Mouse (Mus musculus) embryo, embryonic 9.5 days (tissue): ENCODE measurements around the gene Asap2.

Experiments used
- DNase-seq: peaks from one replicate; pipeline ENCODE4 v3.0.0-alpha.2; 2017; ENCODE audit errors: extremely low spot score

The Asap2 gene

DNA sequence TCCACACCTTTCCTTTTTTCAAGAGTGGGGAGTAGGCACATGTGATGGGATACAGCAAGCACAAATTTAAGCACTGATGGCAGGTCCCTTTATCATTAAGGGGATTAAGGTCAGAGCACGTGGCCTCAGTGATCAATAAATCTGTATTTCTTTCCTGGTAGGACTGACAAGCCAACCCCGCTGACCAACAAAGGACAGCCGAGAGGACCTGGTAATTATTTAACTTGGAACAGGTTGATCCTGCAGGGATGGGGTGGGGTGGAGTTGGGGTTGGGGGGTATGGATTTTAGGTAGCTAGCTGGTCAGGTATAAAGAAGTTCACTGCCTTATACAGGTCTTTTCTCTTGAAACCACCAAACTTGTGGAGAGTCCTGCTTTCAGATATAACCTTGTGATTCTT, 274.7 kb downstream of the Asap2 start:
- DNase-seq: no peak

DNA sequence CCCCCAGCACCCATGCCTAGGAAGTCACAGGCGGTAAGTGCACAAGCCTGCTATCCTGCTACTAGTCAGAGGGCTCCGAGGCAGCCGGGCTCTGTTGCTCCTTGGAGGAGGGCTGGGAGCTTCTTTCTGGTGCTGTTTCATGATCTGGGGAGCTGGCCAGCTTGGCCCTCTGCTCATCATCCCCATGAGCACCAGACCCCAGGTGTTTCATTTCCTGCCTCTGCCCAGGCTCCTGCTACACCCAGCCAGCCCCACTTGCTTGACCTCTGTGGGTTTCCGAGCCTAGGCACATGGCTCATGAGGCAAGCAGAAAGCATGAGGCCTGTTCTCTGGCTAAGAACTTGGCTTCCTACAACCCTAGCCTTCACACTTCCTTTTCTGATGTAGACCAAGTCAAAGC, 275.2 kb downstream of the Asap2 start:
- no peak for DNase-seq

DNA sequence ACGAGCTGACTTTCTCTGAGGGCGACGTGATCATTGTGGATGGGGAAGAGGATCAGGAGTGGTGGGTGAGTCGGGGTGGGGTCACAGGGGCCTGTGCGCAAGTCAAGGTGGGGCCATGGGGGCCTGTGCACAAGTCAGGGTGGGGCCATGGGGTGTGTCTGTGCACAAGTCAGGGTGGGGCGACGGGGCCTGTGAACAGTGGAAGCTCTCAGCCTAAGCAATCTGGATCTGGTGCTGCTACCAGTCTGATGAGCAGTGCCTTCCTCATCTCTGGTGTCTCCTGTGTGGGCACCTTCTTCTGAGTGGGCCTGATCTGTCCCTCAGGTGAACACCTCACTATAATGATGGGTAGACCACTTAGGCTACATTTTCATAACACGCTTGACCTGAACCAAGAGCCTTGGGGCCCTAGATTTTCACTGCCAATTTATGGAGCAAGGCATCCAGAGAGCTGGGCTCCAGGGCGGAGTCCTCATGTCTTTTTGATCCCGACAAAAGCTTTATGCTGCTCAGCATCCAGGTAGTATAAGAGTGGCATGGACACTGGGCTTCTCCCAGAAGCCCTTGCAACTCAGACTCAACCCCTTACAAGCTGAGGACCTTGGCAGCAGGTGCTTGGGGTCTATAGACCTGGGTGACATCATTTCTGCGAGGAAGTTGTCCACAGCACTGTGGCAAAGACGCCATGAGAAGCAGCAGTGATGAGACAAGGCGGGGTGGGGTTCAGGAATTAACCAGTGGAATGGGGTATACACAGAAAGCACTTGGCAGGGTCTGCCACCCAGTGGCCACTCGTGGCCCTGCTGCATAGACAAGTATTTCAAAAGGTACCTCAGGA, 275.9 kb downstream of the Asap2 start:
- DNase-seq: peak; percentile 40

DNA sequence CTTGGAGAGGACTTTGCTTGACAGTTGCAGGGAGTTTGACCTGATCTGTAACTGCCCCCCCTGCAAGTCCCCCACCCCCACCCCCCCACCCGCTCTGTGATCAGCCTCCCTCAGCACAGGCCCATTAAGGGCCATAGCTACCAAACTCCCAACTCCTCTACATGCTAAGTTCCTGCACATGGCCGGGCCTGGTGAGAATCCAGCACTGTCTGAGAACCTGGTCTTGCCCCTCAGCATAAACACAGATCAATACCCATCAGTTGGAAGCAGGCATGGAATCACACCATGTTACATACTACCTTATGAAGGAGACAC, 276.5 kb downstream of the Asap2 start:
- no peak for DNase-seq

DNA sequence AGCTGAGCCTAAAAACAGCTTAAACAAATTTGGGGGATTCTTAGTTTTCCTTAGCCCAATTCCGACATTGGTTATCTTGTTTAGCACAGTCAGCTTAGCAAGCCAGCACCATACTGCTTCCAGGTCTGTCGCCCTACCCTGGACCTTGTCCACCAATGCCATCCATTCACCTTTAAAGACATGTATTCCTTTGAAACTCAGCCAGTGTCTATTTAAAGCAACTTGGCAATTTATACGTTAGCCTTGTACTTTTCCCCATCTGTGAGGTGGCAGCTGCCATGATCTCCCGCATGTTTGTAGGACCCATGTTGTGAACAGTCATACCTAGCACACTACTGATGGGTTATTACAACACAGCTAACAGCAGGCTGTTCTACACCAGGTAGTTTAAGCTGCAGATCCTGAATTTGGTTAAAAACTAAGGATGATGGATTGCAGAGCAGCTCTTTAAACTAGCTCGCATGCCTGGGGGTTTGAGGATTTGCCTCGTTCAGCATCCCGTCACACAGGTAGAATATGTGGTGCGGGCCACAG, 277.9 kb downstream of the Asap2 start:
- DNase-seq: no peak

DNA sequence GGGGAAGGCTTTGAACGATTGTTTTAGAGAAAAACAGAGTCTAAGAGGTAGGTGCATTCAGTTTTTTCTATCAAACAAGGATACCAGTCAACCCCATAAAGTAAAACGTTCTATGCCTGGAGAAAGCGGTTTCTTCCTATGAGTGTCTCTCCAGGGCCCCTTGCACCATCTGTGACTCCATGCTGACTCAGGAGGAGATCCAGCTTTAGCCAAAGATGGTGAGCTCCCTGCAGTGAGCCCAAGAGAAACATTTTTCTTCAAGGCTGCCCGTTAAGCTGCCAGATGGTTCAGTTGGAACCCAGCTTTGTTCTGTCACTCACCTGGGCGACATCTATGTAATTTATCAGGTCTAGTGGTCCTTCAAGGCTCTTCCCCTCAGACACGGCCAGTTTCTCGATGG, 284.2 kb downstream of the Asap2 start:
- no peak for DNase-seq

DNA sequence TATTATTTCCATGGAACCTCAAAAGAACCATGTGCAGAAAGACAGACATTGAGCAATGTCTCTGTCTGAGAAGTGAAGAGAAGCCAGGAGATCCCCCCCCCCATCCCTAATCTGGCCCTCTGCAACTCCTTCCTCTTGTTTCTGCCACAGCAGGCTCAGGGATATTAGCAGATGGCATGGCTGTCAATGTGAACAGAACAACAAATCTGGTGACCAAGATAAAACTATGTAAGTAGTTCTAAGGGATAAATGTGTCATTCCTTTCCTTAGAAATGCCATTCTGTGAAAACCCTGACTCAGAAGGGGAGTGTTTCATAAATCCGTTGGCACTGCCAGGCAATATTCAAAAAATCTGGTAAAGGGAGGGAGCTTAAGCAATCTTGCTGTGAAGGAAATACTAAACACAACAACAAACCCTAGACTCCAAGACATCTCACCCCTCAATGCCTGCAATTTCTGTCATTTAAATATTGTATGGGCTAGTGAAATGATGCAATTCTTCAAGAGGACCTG, 287.1 kb downstream of the Asap2 start:
- no peak for DNase-seq

DNA sequence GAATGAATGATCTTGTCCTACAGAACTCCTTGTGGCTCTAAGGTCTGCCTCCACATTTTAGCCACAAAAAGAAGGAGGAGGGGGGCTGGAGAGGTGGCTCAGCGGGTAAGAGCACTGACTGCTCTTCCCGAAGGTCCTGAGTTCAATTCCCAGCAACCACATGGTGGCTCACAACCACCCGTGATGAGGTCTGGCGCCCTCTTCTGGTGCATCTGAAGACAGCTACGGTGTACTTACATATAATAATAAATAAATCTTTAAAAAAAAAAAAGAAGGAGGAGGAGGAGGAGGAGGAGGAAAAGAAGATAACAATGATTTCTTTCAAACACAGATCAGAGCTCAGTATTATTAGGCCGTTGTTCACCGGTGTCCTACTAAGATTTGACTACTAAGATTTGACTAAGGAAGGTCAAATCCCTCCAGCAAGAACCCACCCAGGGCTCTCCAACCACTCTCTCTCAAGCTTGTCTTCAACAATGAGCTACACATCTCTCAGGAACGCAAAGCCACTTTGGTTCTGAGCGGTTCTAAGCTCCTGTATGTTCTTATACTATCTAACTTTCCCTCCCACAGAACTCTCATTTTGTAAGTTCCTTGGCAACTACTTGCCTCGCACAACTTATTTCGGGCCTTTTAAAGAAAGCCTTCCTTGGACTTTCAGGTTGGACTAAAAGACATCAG, 294.6 kb downstream of the Asap2 start, which contains the start of gene Cpsf3:
Gene Cpsf3, plus strand, starts transcription at position 631 of the 681 bp plus-strand sequence.
- no peak for DNase-seq

DNA sequence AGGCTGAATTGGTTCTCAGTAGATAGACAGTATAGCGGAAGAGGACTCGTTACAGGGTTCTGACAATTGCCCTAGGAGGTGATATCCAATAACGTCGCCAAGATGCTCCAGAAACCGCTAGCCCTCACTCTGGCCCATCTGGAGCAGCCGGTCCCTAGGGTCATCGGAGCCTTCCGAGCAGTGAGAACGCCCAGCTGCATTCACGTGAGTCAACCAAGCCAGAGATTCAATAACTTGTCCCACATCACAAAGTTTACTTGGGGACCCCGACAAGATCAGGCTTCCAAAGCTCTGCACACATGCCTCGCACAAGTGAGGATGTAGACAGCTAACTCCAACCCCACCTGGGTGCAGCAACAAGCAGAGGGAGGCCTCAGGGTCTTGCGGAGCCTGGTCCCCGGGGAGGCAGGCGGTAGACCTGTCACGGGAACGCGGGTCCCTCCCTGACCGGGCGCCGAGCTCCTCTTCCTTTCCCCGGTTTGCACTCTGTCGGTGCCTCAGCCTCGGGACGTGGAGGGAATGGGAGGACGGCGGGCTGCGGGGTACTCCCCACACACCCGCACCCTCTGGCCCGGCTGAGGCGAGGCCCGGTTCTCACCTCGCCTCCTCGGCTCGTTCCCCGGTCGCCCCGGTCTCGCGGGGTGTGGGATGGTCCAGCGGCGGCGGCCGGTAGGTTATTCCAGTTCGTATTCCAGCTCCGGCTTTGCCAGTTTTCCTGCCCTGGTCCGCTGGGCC, 295.4 kb downstream of the Asap2 start:
- no peak for DNase-seq

DNA sequence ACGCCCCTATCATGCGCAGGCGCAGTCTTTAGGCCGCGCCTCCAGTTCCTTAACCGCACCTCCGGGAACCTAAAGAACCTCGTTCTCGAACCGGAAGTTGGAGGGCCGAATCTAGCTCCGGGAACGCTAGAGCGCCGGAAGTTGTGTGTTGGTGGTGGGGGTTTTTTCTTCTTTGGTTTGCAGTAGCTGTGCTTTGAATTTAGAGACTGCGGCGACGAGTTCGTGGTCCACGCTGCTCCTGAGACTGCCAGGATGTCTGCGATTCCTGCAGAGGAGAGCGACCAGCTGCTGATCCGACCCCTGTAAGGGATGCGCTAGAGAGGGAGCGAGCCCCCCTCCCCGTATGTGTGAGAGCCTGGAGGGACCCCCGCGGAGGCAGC, 296.0 kb downstream of the Asap2 start, which contains the start of gene Itgb1bp1:
Gene Itgb1bp1, minus strand, starts transcription at position 42 of the 380 bp plus-strand sequence.
- peak; percentile 97 for DNase-seq

DNA sequence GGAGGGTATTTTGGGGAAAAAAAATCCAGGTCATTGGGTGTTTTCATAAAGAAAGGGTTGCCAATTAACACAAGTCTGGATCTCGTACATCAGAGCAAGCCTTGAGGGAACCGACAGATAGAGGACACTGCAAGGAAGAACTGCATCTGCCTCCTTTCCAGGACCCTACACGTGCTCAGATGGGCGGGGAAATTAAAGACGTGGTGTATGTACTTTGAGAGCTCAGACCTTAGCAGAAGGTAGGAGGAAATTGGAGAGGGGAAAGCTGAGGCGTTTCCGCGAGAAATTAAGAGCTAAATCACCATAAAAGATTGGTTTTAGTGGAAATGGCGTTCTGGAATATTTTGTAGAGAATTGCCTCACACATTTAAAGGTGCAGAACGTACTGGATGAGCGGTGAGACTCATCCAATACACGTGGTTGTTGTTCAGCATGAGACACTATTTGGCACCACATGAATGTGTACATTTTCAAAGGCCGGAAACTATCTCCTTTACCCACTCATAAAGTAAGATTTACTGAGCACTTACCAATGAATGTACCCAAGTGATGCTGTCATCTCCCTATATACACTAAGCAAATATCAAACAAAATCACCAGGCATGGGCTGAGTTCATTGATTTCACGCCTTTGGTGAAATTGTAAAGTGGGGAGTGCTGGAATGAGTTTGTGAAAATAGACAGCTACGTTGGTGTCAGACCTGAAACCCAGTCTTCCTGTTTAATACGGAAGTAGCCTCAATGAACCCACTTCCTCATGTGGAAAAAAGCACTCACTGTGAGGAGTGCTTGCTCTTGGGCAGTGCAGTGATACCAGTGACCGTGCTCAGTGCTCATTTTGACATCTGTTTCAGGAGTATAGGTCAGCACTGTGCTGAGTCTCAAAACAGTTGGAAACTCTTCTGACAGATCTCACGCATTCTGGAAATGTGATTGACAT, 296.7 kb downstream of the Asap2 start:
- DNase-seq: no peak

DNA sequence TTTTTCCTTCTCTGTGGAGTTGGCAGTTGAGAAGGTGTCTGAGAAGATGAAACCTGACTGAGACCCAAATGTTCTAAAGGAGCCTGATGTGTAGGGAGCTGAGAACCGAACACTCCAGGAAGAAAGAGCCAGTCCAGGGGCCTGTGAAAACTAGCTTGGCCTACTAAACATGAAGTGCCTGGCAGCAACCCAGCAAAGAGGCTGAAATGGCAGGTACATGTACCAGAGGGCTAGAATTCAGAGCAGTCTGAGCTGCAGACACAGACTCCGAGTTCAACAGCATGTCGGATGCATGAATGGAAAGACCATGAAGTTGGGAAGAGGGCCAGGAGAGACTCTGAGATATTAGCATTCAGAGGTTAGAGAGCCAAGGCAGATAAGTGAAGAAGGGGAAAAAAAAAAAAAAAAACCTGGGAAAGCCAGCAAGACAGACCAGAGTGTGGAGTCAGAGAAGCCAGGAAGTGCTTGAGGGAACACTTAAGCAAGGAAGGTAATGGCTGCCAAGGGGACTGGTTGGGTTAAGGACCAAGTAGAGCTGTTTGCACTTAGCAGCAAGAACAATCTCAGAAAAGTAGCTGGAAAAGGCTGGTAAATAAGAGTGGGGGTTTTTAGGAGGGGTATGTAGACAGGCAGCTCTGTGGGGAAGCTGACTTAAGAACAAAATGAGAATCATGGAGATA, 298.6 kb downstream of the Asap2 start:
- no peak for DNase-seq

DNA sequence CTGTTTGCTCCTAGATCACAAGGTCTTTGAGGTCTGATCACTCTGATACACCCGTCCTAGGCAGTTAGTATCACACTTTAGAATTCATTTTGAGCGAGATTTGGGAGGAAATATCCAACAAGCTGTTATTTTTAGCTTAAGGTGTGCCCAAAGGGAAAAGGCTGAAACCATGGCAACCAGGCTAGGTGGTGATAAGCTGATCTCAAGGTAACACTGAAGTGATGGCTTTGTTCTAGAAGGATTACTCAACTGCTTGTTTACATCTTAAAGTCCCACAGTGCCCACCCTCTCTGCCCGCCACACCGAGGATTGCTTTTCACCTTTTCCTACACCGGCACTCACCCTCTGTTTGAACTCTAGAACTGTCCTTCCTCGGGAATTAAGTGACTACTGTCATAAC, 299.4 kb downstream of the Asap2 start:
- DNase-seq: no peak

DNA sequence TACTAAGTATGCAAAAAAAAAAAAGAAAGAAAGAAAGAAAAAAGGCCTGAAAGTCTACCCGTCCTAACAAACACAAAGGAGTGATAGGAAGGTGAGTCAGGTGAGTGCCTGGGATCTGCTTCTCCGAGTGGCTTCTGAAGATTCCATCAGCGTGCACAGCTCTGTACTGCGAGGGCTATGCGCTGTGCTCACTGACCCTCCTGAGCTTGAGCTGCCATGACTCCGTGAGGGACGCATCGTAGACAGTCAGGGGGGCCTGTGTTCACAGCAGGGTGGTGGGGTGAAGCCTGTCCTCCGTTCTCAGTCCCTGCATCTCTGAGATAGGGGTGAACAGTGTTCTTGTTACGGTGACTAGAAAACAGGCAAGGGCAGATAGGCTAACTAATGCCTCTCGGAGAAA, 308.6 kb downstream of the Asap2 start:
- no peak for DNase-seq

DNA sequence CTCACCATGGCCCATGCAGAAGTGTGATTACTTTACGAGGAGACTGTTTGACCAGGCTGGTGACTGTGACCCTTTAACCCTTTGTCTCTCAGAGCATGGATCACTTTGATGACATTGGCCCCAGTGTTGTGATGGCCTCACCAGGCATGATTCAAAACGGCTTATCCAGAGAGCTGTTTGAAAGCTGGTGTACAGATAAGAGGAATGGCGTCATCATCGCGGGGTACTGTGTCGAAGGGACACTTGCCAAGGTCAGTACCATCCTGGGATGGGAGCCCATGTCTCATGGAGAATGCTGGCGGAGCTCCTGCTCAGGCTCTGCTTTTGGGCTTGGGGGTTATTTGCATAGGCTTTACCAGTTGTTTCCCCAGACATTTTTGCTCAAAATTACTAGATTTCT, 311.1 kb downstream of the Asap2 start:
- DNase-seq: no peak

DNA sequence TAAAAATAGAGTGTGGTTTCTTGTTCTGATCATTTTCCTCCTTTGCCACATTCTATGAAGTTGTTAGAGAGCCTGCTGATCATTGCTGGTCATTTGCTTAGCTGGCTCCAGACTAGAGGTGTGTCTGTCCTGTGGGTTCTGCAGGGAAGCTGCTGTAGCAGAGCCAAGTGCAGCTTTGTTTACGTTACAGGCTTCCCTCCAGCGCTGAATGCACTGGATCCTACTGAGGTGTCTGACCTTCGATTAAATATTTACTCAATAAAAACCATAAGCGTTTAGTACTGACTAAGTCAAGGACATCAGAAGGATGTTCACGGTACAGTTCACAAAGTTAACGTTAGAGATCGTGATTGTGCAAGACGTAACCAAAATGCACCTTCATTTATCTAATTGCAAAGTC, 311.7 kb downstream of the Asap2 start:
- no peak for DNase-seq

DNA sequence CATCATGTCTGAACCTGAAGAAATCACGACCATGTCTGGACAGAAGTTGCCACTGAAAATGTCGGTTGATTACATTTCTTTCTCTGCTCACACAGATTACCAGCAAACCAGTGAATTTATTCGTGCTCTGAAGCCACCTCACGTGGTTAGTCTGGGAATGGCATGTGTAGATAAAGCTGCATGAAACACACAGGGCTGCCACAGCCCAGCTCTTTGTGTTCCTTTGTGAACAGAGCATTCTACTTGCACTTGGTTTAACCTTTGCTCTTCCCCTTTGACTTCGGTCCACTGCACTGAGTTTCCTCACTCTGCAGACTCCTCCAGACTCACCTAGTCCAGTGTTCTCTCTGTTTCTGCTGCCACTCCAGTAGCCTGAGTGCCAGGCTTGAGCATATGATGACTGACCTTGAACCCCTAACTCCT, 312.1 kb downstream of the Asap2 start:
- no peak for DNase-seq

DNA sequence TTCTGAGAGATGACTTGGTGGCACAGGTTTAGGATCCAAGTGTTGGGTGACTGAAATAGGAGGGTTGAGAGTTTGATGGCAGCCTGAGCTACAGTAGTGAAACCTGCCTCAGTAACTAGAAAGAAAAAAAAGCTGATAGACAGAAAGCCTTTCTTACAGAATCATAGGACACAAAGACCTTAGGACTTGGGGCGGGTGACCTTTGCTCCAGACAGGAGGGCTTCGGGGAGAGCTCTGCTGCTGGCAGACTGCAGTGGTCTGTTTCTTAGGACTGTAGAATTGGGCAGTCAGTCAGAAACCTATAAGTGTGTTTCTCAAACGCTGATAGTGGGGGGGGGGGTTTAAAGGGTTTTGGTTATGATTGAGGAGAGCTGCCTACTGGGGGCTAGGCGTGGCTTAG, 315.5 kb downstream of the Asap2 start:
- DNase-seq: no peak

DNA sequence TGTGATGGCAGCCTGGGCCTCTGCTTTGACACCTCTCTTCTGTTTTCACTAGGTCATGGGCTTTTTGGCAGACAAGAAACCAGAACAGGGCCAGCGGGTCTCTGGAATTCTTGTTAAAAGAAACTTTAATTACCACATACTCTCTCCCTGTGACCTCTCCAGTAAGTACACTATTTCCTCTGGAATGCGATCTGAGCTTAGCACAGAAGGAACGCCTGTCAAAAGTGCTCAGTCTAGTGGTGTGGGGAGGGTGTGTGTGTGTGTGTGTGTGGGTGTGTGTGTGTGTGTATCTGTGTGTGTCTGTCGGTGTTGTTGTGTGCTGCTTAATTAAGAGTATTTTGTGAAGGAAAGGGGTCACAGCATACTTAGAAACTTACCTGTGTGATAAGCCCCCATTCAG, 316.5 kb downstream of the Asap2 start:
- no peak for DNase-seq

DNA sequence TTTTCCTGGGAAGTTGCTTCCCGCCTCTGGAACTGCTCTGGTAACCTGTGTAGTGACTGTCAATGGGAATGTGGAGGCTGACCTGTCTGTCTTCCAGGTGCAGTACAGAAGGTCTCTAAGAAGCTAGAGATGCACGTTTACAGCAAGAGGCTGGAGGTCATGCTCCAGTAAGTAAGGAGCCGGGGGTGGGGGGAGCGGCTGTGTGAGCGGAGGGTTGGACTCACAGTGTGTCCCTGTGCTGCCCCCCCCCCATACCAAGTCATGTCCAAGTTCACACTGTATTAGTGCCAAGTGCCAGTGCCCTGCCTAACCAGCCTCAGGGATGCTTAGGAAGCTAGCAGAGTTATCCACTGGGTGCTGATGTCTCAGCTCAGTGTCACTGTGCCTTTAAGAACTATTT, 321.9 kb downstream of the Asap2 start:
- no peak for DNase-seq
